Mouse (Mus musculus) kidney, embryonic 15.5 days (tissue): ENCODE data around the gene Cab39. TPM values are rescaled to one million over a fixed set of nuclear protein-coding genes. Genes with fewer than 3 reads are reported as not detected.
"Not testable (repeated sequence)": the region's sequence is repeated elsewhere in the genome, so short reads cannot be mapped to it uniquely, and the experiment has no call there.

Source experiments
- ATAC-seq: fragments of 200-750 bp; cut with Nextera tagmentation; replicated peaks from 2 replicates; pipeline ENCODE4 v1.8.0; 2017; ENCODE audit warnings: moderate TSS enrichment; ENCODE audit not compliant: low FRiP score
- H3K27ac ChIP-seq: fragments of 300-500 bp; sonication (generic); 2 replicates; pipeline ENCODE4 v1.5.1; 2015; ENCODE audit warnings: mild to moderate bottlenecking, inconsistent platforms
- H3K27me3 ChIP-seq: fragments of 300-500 bp; sonication (generic); 2 replicates; pipeline ENCODE4 v1.6.1; 2015; ENCODE audit warnings: inconsistent platforms
- H3K36me3 ChIP-seq: fragments of 300-500 bp; sonication (generic); 2 replicates; pipeline ENCODE4 v1.6.1; 2015; ENCODE audit warnings: inconsistent platforms
- H3K4me1 ChIP-seq: fragments of 300-500 bp; sonication (generic); 2 replicates; pipeline ENCODE4 v1.6.1; 2015; ENCODE audit warnings: inconsistent platforms
- H3K4me2 ChIP-seq: fragments of 300-500 bp; sonication (generic); 2 replicates; pipeline ENCODE4 v1.6.1; 2015; ENCODE audit warnings: moderate library complexity, mild to moderate bottlenecking, inconsistent platforms
- H3K4me3 ChIP-seq: fragments of 300-500 bp; sonication (generic); replicated peaks from 2 replicates; pipeline ENCODE4 v1.5.1; 2015; ENCODE audit warnings: mild to moderate bottlenecking, inconsistent platforms
- H3K9ac ChIP-seq: fragments of 300-500 bp; sonication (generic); 2 replicates; pipeline ENCODE4 v1.6.1; 2015; ENCODE audit warnings: mild to moderate bottlenecking, inconsistent platforms
- H3K9me3 ChIP-seq: fragments of 300-500 bp; sonication (generic); replicated peaks from 2 replicates; pipeline ENCODE4 v1.6.1; 2016; ENCODE audit warnings: inconsistent platforms
- WGBS: fragments of 180-500 bp; shearing (Covaris S2); methylation state at CpG from one replicate; pipeline ENCODE4 v1.1.7; 2015; ENCODE audit warnings: mixed read lengths; 5-methylcytosine and 5-hydroxymethylcytosine counted together
- polyA plus RNA-seq: library from polyadenylated mRNA; unstranded; fragments of >200 nt; fragmentation: Nextera tagmentation; extraction: Ambion mirVana; gene quantifications from 2 replicates; pipeline ENCODE4 v1.2.1, GENCODE M21; 2015

The Cab39 gene
- polyA plus RNA-seq, 1 experiment from 2014 or later = 28.0 TPM

DNA sequence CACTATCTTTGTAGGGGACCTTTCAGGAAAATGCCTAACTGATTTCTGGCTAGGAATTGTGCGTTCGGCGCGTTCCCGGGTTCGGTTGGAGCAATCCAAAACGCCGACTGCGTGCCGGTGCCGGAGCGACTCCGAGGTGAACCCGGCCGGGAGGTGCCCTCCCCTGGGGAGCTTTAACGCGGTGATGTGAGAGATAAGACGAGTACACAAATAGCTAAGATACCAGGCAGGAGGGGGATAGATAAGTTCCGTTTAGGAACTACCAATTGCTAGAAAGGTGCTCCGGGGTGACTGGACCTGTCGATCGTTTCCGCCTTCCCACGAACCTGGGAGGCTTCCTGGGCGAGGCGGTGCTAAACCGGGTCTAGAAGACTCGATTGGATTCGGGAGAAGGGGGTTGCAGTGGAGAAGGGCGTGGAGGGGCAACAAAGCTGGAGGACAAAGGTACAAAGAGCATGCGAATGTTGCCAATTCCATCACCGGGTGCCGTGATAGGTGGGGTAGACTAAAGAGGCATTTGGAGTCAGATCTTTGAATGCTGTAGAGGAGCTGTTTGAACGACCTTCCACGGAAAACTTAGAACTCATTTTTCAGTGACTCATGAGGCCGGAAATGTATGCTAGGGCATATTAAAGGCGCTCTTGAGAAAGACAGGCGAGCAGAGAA lies 998 bp downstream of the Cab39 start:
- peak; percentile 16; the same call in 1 of the 2 replicates for ATAC-seq

DNA sequence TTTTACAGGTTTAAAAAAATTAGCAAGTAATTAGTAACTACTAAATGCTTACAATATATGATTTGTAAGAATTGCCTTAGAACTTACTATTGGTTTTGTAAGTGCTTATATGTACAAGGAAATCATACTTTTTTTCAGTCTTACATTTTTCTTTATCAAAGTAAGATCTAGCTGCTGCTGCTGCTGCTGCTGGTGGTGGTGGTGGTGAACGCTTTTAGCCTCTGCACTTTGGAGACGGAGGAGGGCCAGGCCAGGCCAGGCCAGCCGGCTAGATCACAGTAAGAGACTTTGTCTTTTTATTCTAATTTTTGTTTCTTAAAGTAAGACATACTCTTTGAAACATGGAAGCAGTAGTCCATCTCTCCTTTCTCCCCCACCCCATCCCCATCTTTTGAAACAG lies 2.0 kb downstream of the Cab39 start:
- Histone ChIP-seq H3K9ac (no peak overlapping the region), H3K4me1 (peaks cover 18% of the 10 kb centered on the region), H3K36me3 (no peaks in the 10 kb centered on the region), H3K27me3 (no peaks in the 10 kb centered on the region), H3K27ac (no peak overlapping the region), H3K4me2 (peak overlapping the region; percentile 40), H3K4me3 (no peak overlapping the region; the same call in 1 of the 2 replicates), H3K9me3 (no peaks in the 10 kb centered on the region)
- WGBS = 52% methylated on average over 3 of the region's 3 CpGs
- ATAC-seq = no peak

More for the DNA sequence above, 998 bp downstream of the Cab39 start:
- WGBS = under 1% methylated on average over 38 of the region's 38 CpGs
- peak overlapping the region; percentile 96 for H3K27ac ChIP-seq
- no peaks in the 10 kb centered on the region for H3K27me3 ChIP-seq
- no peaks in the 10 kb centered on the region for H3K36me3 ChIP-seq
- H3K4me1 ChIP-seq = peaks cover 18% of the 10 kb centered on the region
- H3K9me3 ChIP-seq = no peaks in the 10 kb centered on the region
- H3K4me3 ChIP-seq = peak overlapping the region; percentile 99
- peak overlapping the region; percentile 98 for H3K9ac ChIP-seq
- H3K4me2 ChIP-seq = peak overlapping the region; percentile 66

DNA sequence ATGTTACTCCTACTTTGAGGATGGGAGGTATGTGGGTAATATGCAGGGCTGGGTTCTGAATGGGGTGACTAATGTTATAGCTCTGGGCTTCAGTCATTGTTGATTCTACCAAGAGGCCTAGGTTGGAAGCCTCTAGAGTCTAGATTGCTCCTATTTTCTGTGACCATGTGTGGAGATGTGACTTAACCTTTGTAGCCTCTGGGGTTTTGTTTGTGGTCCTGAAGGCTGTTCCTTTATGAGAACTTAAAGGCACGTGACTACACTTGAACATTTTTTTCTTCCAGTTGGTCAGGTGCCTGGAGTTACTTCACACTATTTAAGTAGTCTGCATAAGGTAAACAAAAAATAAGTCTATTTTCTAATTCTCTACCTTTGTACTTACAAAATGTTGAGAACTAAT lies 6.5 kb downstream of the Cab39 start:
- Histone ChIP-seq H3K27ac (no peak overlapping the region), H3K9me3 (no peaks in the 10 kb centered on the region), H3K4me3 (no peak overlapping the region), H3K36me3 (no peaks in the 10 kb centered on the region), H3K4me1 (peaks cover 15% of the 10 kb centered on the region), H3K4me2 (no peak overlapping the region), H3K27me3 (no peaks in the 10 kb centered on the region), H3K9ac (no peak overlapping the region)
- no peak for ATAC-seq
- 50% methylated on average over 1 of the region's 1 CpGs for WGBS

DNA sequence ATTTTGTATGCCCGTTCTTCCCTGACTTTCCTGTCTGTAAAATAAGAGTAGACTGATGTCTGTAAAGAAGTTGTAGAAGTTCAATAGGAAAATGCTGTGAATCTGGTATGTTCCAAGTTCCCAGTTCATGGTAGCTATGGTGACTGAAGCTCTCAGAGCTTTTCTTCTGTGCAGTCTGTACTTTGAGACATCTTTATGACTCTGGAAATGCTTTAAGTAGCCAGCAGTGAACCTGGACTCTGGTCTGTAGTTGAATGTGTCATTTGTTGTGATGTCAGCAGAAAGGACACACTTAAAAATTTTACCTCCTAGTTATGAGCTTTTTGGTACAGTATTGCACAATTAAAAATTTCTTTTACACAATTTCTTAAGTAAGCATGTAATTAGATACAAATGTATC lies 9.3 kb downstream of the Cab39 start:
- H3K36me3 ChIP-seq = no peaks in the 10 kb centered on the region
- 0 out of 2 replicates have a peak, but pooled peaks cover 7% of the 10 kb centered on the region for H3K4me1 ChIP-seq
- 93% methylated on average over 1 of the region's 1 CpGs for WGBS
- H3K4me3 ChIP-seq = no peak overlapping the region
- no peak overlapping the region for H3K9ac ChIP-seq
- no peaks in the 10 kb centered on the region for H3K27me3 ChIP-seq
- no peaks in the 10 kb centered on the region for H3K9me3 ChIP-seq
- no peak for ATAC-seq
- H3K27ac ChIP-seq = no peak overlapping the region
- H3K4me2 ChIP-seq = no peak overlapping the region

DNA sequence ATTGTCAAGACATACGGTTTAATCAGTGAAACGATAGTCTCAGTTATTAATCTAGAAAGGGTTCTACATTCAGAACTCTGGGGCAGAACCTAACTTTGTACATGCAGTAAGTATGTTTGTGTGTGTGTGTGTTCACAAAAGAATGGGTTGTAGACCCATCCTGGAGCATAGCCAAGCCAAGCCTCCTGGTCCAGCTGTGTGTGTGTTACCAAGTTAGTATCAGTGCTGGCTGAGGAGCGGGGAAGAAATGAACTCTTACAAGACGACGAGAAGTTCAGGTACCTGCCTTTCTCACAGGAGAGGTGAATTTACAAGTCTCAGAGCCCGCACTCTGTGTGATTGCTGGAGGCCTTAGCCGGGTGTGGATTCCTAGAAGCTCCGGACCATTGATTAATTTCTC lies 11.3 kb downstream of the Cab39 start:
- no peak overlapping the region for H3K27ac ChIP-seq
- no peaks in the 10 kb centered on the region for H3K36me3 ChIP-seq
- ATAC-seq = no peak
- H3K4me1 ChIP-seq = peaks cover 7% of the 10 kb centered on the region; the same call in 1 of the 2 replicates
- no peak overlapping the region for H3K4me3 ChIP-seq
- no peaks in the 10 kb centered on the region for H3K27me3 ChIP-seq
- no peak overlapping the region for H3K9ac ChIP-seq
- WGBS = 94% methylated on average over 8 of the region's 8 CpGs
- no peak overlapping the region for H3K4me2 ChIP-seq
- no peaks in the 10 kb centered on the region for H3K9me3 ChIP-seq

DNA sequence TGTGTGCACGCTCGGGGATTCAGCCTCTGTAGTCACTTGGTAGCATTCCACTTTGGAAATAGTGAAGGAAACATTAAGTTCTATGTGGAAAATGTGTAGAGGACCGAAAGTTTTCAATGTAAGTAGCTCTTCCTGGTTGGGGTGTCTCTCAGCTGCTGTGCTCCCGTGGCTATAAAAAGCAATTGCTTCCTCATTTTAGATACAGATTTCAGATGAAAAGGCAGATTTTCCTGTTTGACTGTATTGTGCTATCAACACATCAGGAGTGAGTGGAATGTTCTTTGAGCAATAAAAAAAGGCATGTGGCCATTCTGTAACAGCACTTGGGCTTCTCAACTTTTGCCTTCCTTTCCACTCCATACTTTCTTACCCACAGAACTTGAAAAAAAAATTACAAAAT lies 16.0 kb downstream of the Cab39 start:
- Histone ChIP-seq H3K36me3 (no peaks in the 10 kb centered on the region), H3K27ac (no peak overlapping the region), H3K4me1 (peaks cover 18% of the 10 kb centered on the region; the same call in 1 of the 2 replicates), H3K4me3 (no peak overlapping the region), H3K9ac (no peak overlapping the region), H3K27me3 (no peaks in the 10 kb centered on the region), H3K4me2 (no peak overlapping the region), H3K9me3 (no peaks in the 10 kb centered on the region)
- WGBS = 63% methylated on average over 4 of the region's 4 CpGs
- no peak for ATAC-seq

DNA sequence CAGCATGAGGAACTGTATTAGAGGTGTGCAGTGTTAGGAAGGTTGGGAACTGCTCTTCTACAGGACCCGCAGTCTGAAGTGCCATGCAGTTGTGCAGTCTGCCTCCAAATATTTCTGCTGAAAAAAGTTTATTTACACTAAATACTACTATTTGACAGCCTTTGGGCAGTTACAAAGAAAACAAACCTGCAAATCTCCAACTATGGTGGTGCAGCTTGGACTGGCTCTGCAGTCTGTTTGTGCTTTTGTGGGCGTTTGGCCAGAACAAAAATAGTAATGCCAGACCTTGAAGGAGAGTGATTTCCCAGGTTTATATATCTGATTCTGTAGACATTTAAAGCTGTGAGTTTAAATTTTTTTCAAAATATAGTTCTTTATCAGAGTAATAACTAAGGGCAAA lies 17.1 kb downstream of the Cab39 start:
- Histone ChIP-seq H3K27me3 (no peaks in the 10 kb centered on the region), H3K9ac (no peak overlapping the region), H3K36me3 (no peaks in the 10 kb centered on the region), H3K4me2 (no peak overlapping the region), H3K27ac (no peak overlapping the region), H3K9me3 (no peaks in the 10 kb centered on the region), H3K4me3 (no peak overlapping the region), H3K4me1 (peaks cover 18% of the 10 kb centered on the region; the same call in 1 of the 2 replicates)
- no peak for ATAC-seq
- WGBS = 73% methylated on average over 2 of the region's 2 CpGs

DNA sequence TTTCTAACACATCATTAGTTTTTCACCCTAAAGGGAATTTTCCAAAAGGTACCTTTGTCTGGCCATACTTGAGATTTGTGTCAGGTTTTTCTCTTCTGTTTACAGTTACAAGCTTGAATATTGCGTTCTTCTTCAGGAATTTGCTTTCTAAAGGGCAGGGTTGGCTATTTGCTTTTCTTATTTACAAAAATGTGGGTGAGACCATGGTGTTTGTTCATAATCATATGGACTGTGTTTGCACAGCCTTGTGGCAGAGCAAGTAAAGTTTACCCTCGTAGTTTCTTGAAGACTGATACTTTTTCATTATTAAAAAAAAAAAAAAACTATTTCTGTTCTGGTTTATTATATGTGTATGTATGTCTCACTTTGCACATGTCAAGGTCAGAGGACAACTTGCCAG lies 17.5 kb downstream of the Cab39 start:
- ATAC-seq = no peak
- 79% methylated on average over 2 of the region's 2 CpGs for WGBS
- no peak overlapping the region for H3K27ac ChIP-seq

DNA sequence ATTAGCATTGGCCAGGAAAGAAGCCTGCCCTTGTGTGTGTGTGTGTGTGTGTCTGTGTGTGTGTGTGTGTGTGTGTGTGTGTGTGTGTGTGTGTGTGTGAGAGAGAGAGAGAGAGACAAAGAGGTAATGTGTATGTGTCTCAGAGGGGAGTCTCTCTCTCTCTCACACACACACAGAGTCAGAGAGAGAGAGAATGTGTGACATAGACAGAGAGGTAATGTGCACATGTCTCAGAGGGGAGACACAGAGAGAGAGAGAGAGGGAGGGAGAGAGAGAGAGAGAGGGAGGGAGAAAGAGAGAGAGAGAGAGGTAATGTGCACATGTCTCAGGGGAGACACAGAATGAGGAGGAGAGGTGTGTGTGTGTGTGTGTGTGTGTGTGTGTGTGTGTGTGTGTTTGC lies 21.0 kb downstream of the Cab39 start:
- not testable (repeated sequence) for H3K9me3 ChIP-seq, H3K9ac ChIP-seq, H3K27me3 ChIP-seq, ATAC-seq, H3K4me2 ChIP-seq, H3K4me3 ChIP-seq, H3K27ac ChIP-seq
- Histone ChIP-seq H3K4me1 (peaks cover 14% of the 10 kb centered on the region; the same call in 1 of the 2 replicates), H3K36me3 (peaks cover 13% of the 10 kb centered on the region)

More for the DNA sequence above, 17.5 kb downstream of the Cab39 start:
- Histone ChIP-seq H3K9ac (no peak overlapping the region), H3K27me3 (no peaks in the 10 kb centered on the region), H3K9me3 (no peaks in the 10 kb centered on the region), H3K36me3 (no peaks in the 10 kb centered on the region), H3K4me3 (no peak overlapping the region), H3K4me2 (no peak overlapping the region), H3K4me1 (peaks cover 18% of the 10 kb centered on the region; the same call in 1 of the 2 replicates)

DNA sequence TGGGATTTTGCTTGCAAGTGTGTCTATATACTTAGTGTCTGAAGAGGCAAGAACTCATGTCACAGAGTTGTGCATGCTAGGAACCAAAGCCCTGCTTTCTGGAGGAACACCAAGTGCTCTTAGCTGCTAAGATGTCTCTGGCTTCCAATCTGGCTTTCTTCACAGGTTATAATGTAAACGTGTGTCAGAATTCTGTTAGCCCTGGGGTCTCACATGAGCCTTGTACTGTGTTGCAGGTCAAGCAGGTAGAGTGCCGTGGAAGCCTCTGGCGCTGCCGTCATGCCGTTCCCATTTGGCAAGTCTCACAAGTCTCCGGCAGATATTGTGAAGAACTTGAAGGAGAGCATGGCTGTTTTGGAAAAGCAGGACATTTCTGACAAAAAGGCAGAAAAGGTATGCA lies 24.9 kb downstream of the Cab39 start:
- no peaks in the 10 kb centered on the region for H3K27me3 ChIP-seq
- no peak for ATAC-seq
- WGBS = 95% methylated on average over 6 of the region's 6 CpGs
- H3K27ac ChIP-seq = no peak overlapping the region
- H3K4me1 ChIP-seq = 0 out of 2 replicates have a peak, but pooled peaks cover 3% of the 10 kb centered on the region
- H3K4me2 ChIP-seq = no peak overlapping the region
- peaks cover 41% of the 10 kb centered on the region for H3K36me3 ChIP-seq
- no peak overlapping the region for H3K9ac ChIP-seq
- H3K4me3 ChIP-seq = no peak overlapping the region
- H3K9me3 ChIP-seq = no peaks in the 10 kb centered on the region

DNA sequence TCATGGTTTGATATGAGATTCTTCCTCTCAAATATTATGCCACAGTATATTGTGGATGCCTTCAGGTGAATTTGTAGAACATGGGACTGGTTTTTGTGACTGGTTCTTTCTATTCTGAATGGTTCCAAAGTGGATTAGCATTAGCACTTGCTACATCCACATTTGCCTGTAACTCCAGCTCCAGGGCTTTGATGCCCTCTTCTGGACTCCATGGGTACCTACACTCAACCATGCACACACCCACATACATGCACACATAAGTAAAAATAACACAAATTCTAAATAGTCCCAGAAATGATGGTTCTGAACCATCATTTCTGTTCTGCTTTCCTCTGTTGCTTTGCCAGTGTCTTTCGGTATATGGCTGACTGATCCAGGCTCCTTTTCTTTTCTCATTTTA lies 26.5 kb downstream of the Cab39 start:
- no peaks in the 10 kb centered on the region for H3K27me3 ChIP-seq
- no peak for ATAC-seq
- H3K36me3 ChIP-seq = peaks cover 45% of the 10 kb centered on the region
- H3K9ac ChIP-seq = no peak overlapping the region
- H3K4me2 ChIP-seq = no peak overlapping the region
- H3K9me3 ChIP-seq = no peaks in the 10 kb centered on the region
- no peaks in the 10 kb centered on the region for H3K4me1 ChIP-seq
- 96% methylated on average over 1 of the region's 1 CpGs for WGBS
- H3K4me3 ChIP-seq = no peak overlapping the region
- no peak overlapping the region for H3K27ac ChIP-seq

DNA sequence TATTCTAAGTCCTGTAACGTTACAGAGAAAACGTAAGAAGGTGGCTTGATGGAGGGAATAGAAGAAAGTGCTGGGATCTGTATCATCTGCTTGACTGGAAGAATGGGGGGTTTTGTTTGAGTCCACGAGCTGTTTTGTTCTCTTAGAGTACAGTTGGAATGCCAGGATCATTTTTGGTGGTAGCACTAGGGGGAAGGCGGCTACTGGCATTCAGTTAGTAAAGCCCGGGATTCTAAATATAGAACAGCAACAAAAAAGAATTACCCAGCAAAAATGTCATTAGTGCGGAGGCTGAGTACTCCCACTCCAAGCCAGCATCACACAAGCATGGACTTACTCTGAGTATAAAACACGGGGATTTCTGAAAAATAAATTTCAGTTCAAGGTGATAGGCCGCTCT lies 29.0 kb downstream of the Cab39 start:
- Histone ChIP-seq H3K4me3 (no peak overlapping the region), H3K36me3 (peaks cover 50% of the 10 kb centered on the region), H3K4me2 (no peak overlapping the region), H3K4me1 (no peaks in the 10 kb centered on the region), H3K9ac (no peak overlapping the region), H3K27me3 (no peaks in the 10 kb centered on the region), H3K27ac (no peak overlapping the region), H3K9me3 (no peaks in the 10 kb centered on the region)
- no peak for ATAC-seq
- WGBS = 91% methylated on average over 8 of the region's 8 CpGs

DNA sequence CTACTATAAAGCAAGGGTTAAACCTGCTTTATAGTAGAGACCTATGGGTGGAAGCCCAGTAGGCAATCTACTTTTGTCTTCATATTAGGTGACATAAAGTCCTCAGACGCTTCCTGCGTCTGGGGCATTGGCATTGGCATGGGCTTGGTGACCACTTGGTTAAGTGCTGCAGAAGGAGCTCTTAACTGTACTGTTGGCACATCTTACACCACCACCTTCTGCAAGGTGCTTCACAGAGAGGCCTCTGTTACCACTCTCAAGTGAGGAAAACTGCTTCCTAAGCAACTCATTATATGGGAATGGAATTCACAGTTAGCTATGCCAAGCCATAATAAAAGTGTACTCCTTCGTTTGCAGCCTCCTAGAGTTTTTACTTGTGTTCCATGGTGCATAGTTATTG lies 31.7 kb downstream of the Cab39 start:
- WGBS = 89% methylated on average over 3 of the region's 3 CpGs
- no peak for ATAC-seq

More for the DNA sequence above, 31.7 kb downstream of the Cab39 start:
- H3K9me3 ChIP-seq = no peaks in the 10 kb centered on the region
- no peak overlapping the region for H3K27ac ChIP-seq
- H3K4me3 ChIP-seq = no peak overlapping the region
- H3K27me3 ChIP-seq = no peaks in the 10 kb centered on the region
- H3K9ac ChIP-seq = no peak overlapping the region
- no peak overlapping the region for H3K4me2 ChIP-seq
- no peaks in the 10 kb centered on the region for H3K4me1 ChIP-seq
- peaks cover 48% of the 10 kb centered on the region for H3K36me3 ChIP-seq
